Mouse (Mus musculus) embryonic facial prominence, embryonic 10.5 days (tissue): ENCODE data around the gene Olfr362. TPM values are rescaled to one million over a fixed set of nuclear protein-coding genes. Genes with fewer than 3 reads are reported as not detected.
"Not testable (repeated sequence)": the region's sequence is repeated elsewhere in the genome, so short reads cannot be mapped to it uniquely, and the experiment has no call there.

ENCODE experiments used
- DNase-seq: peaks from one replicate; pipeline ENCODE4 v3.0.0-alpha.2; 2017; ENCODE audit warnings: low spot score
- H3K27ac ChIP-seq: fragments of 300-500 bp; sonication (generic); replicated peaks from 2 replicates; pipeline ENCODE4 v1.5.1; 2016; ENCODE audit warnings: mild to moderate bottlenecking
- H3K27me3 ChIP-seq: fragments of 300-500 bp; sonication (generic); replicated peaks from 2 replicates; pipeline ENCODE4 v1.6.1; 2016; ENCODE audit warnings: low read depth, mild to moderate bottlenecking; ENCODE audit not compliant: poor library complexity, severe bottlenecking
- H3K36me3 ChIP-seq: fragments of 300-500 bp; sonication (generic); replicated peaks from 2 replicates; pipeline ENCODE4 v1.6.1; 2016; ENCODE audit warnings: mild to moderate bottlenecking, moderate library complexity
- H3K4me1 ChIP-seq: fragments of 300-500 bp; sonication (generic); 2 replicates; pipeline ENCODE4 v1.6.1; 2016
- H3K4me3 ChIP-seq: fragments of 300-500 bp; sonication (generic); 2 replicates; pipeline ENCODE4 v1.5.1; 2016; ENCODE audit warnings: mild to moderate bottlenecking, moderate library complexity
- H3K9me3 ChIP-seq: fragments of 300-500 bp; sonication (generic); 2 replicates; pipeline ENCODE4 v1.6.1; 2016; ENCODE audit warnings: mild to moderate bottlenecking
- WGBS: fragments of 180-500 bp; shearing (Covaris S2); methylation state at CpG from one replicate; pipeline ENCODE4 v1.1.7; 2016; 5-methylcytosine and 5-hydroxymethylcytosine counted together
- polyA plus RNA-seq: library from polyadenylated mRNA; unstranded; fragments of >200 nt; fragmentation: Nextera tagmentation; extraction: Ambion mirVana; gene quantifications from 2 replicates; pipeline ENCODE4 v1.2.1, GENCODE M21; 2016

Olfr362 gene
- not detected in 2 replicates for polyA plus RNA-seq

GRCm38 (mm10) chr2:37117810-37118209, at the start of gene Olfr362:
TSS of gene Olfr362 (minus strand) at chr2:37117910.
- no peak for DNase-seq
- Histone ChIP-seq H3K27me3 (no peaks in the 10 kb centered on the region), H3K4me1 (no peaks in the 10 kb centered on the region), H3K9me3 (peaks cover 23% of the 10 kb centered on the region), H3K36me3 (no peaks in the 10 kb centered on the region), H3K27ac (no peak within 1 kb of the TSS), H3K4me3 (no peak within 1 kb of the TSS)
- WGBS = 83% methylated on average over 1 of the region's 1 CpGs

- peaks cover 12% of the 10 kb centered on the region; the same call in 1 of the 2 replicates for H3K9me3 ChIP-seq
- WGBS = 83% methylated on average over 3 of the region's 3 CpGs
- no peaks in the 10 kb centered on the region for H3K4me1 ChIP-seq
- H3K36me3 ChIP-seq = no peaks in the 10 kb centered on the region
- no peak within 1 kb of the TSS for H3K4me3 ChIP-seq
- no peak for DNase-seq
- H3K27ac ChIP-seq = no peak within 1 kb of the TSS
- no peaks in the 10 kb centered on the region for H3K27me3 ChIP-seq
Measured at GRCm38 (mm10) chr2:37139022-37139421, 21.3 kb upstream of the Olfr362 start, which contains the start of gene Olfr364-ps1. TSS of gene Olfr364-ps1 (plus strand) at chr2:37139322.

- H3K27me3 ChIP-seq, H3K4me1 ChIP-seq, DNase-seq, H3K4me3 ChIP-seq, H3K27ac ChIP-seq, H3K36me3 ChIP-seq, H3K9me3 ChIP-seq: not testable (repeated sequence)
- WGBS = 48% methylated on average over 1 of the region's 1 CpGs
Measured at GRCm38 (mm10) chr2:37089190-37089589, 28.5 kb downstream of the Olfr362 start, which contains the start of gene Olfr361. TSS of gene Olfr361 (minus strand) at chr2:37089290.

GRCm38 (mm10) chr2:37065446-37065845, 52.3 kb downstream of the Olfr362 start, which contains the start of gene Olfr360:
TSS of gene Olfr360 (plus strand) at chr2:37065746.
- no peak within 1 kb of the TSS for H3K27ac ChIP-seq
- no peaks in the 10 kb centered on the region for H3K4me1 ChIP-seq
- no peak within 1 kb of the TSS for H3K4me3 ChIP-seq
- DNase-seq = no peak
- H3K36me3 ChIP-seq = no peaks in the 10 kb centered on the region
- no peaks in the 10 kb centered on the region for H3K27me3 ChIP-seq
- H3K9me3 ChIP-seq = peaks cover 20% of the 10 kb centered on the region

Other genes with a start within 250 kb of the Olfr362 start
- gene Olfr352, start 249.4 kb downstream of the Olfr362 start, polyA plus RNA-seq = not detected in 2 replicates
- gene Olfr353, start 225.0 kb downstream of the Olfr362 start, polyA plus RNA-seq = not detected in 2 replicates
- gene Olfr354, start 212.2 kb downstream of the Olfr362 start, polyA plus RNA-seq = not detected in 2 replicates
- not detected in 2 replicates for gene Olfr355, start 189.0 kb downstream of the Olfr362 start, polyA plus RNA-seq
- gene Olfr356, start 180.8 kb downstream of the Olfr362 start, polyA plus RNA-seq = not detected in 2 replicates
- gene Olfr357, start 124.1 kb downstream of the Olfr362 start, polyA plus RNA-seq = not detected in 2 replicates
- not detected in 2 replicates for gene Olfr358, start 108.6 kb downstream of the Olfr362 start, polyA plus RNA-seq
- gene Olfr360, start 52.2 kb downstream of the Olfr362 start, polyA plus RNA-seq = not detected in 2 replicates
- not detected in 2 replicates for gene Olfr361, start 28.6 kb downstream of the Olfr362 start, polyA plus RNA-seq
- gene Olfr364-ps1, start 21.4 kb upstream of the Olfr362 start, polyA plus RNA-seq = not detected in 2 replicates
- not detected in 2 replicates for gene Olfr365, start 70.3 kb upstream of the Olfr362 start, polyA plus RNA-seq
- not detected in 2 replicates for gene Olfr366, start 93.7 kb upstream of the Olfr362 start, polyA plus RNA-seq
- gene Olfr368, start 208.6 kb upstream of the Olfr362 start, polyA plus RNA-seq = not detected in 2 replicates
- gene Pdcl, start 241.4 kb upstream of the Olfr362 start, polyA plus RNA-seq = 51.3 and 51.6 TPM in 2 replicates